Mouse (Mus musculus) forebrain, embryonic 16.5 days (tissue): ENCODE data around the gene Gm853. TPM values are rescaled to one million over a fixed set of nuclear protein-coding genes. Genes with fewer than 3 reads are reported as not detected.
"Not testable (repeated sequence)": the region's sequence is repeated elsewhere in the genome, so short reads cannot be mapped to it uniquely, and the experiment has no call there.

ENCODE experiments used
- ATAC-seq: fragments of 200-750 bp; cut with Nextera tagmentation; 2 replicates; pipeline ENCODE4 v1.8.0; 2017; ENCODE audit warnings: mild to moderate bottlenecking, moderate library complexity
- H3K27ac ChIP-seq: fragments of 300-500 bp; sonication (generic); 2 replicates; pipeline ENCODE4 v1.5.1; 2014; ENCODE audit warnings: low read length, control low read depth
- H3K27me3 ChIP-seq: fragments of 300-500 bp; sonication (generic); replicated peaks from 2 replicates; pipeline ENCODE4 v1.6.1; 2014; ENCODE audit warnings: low read length; ENCODE audit not compliant: control insufficient read depth, insufficient read depth
- H3K36me3 ChIP-seq: fragments of 300-500 bp; sonication (generic); 2 replicates; pipeline ENCODE4 v1.6.1; 2014; ENCODE audit not compliant: control insufficient read depth, insufficient read depth
- H3K4me1 ChIP-seq: fragments of 300-500 bp; sonication (generic); replicated peaks from 2 replicates; pipeline ENCODE4 v1.6.1; 2014; ENCODE audit warnings: low read length; ENCODE audit not compliant: control insufficient read depth, insufficient read depth
- H3K4me2 ChIP-seq: fragments of 300-500 bp; sonication (generic); 2 replicates; pipeline ENCODE4 v1.6.1; 2014; ENCODE audit warnings: mild to moderate bottlenecking, low read length, control low read depth
- H3K4me3 ChIP-seq: fragments of 300-500 bp; sonication (generic); replicated peaks from 2 replicates; pipeline ENCODE4 v1.5.1; 2014; ENCODE audit warnings: mild to moderate bottlenecking, low read length, control low read depth
- H3K9ac ChIP-seq: fragments of 300-500 bp; sonication (generic); replicated peaks from 2 replicates; pipeline ENCODE4 v1.6.1; 2014; ENCODE audit warnings: low read depth, low read length, control low read depth
- H3K9me3 ChIP-seq: fragments of 300-500 bp; sonication (generic); 2 replicates; pipeline ENCODE4 v1.6.1; 2016; ENCODE audit warnings: low read length; ENCODE audit not compliant: control insufficient read depth
- WGBS: fragments of 180-500 bp; shearing (Covaris S2); extraction: QIAGEN DNeasy Blood & Tissue Kit; methylation state at CpG from one replicate; pipeline ENCODE4 v1.1.7; 2014; 5-methylcytosine and 5-hydroxymethylcytosine counted together
- polyA plus RNA-seq: library from polyadenylated mRNA; unstranded; fragments of >200 nt; fragmentation: Nextera tagmentation; extraction: Ambion mirVana; gene quantifications from 2 replicates; pipeline ENCODE4 v1.2.1, GENCODE M21; 2015

Gene Gm853
- polyA plus RNA-seq, 1 experiment from 2014 or later = 0.09 TPM

- peaks cover 22% of the 10 kb centered on the region for H3K36me3 ChIP-seq
- WGBS = 73% methylated on average over 8 of the region's 8 CpGs
- H3K4me1 ChIP-seq = no peaks in the 10 kb centered on the region
These were observed 30.4 kb upstream of the Gm853 start for GRCm38 (mm10) chr4:130252441-130253157.

GRCm38 (mm10) chr4:130251763-130252162, 29.6 kb upstream of the Gm853 start:
- no peak overlapping the region for H3K4me2 ChIP-seq
- H3K27me3 ChIP-seq = no peaks in the 10 kb centered on the region
- 51% methylated on average over 3 of the region's 3 CpGs for WGBS
- no peak overlapping the region for H3K27ac ChIP-seq
- H3K36me3 ChIP-seq = peaks cover 21% of the 10 kb centered on the region
- H3K9me3 ChIP-seq = no peaks in the 10 kb centered on the region
- H3K4me1 ChIP-seq = no peaks in the 10 kb centered on the region
- H3K9ac ChIP-seq = no peak overlapping the region
- no peak for ATAC-seq
- no peak overlapping the region for H3K4me3 ChIP-seq

More at GRCm38 (mm10) chr4:130252441-130253157, 30.4 kb upstream of the Gm853 start:
- Histone ChIP-seq H3K9ac (no peak overlapping the region), H3K4me3 (no peak overlapping the region), H3K27ac (no peak overlapping the region), H3K4me2 (no peak overlapping the region), H3K9me3 (no peaks in the 10 kb centered on the region), H3K27me3 (no peaks in the 10 kb centered on the region)
- ATAC-seq = no peak

GRCm38 (mm10) chr4:130251172-130251705, 29.0 kb upstream of the Gm853 start:
- Histone ChIP-seq H3K4me3 (no peak overlapping the region), H3K36me3 (peaks cover 19% of the 10 kb centered on the region), H3K9me3 (no peaks in the 10 kb centered on the region), H3K4me1 (no peaks in the 10 kb centered on the region), H3K4me2 (no peak overlapping the region), H3K27ac (no peak overlapping the region), H3K9ac (no peak overlapping the region), H3K27me3 (no peaks in the 10 kb centered on the region)
- 56% methylated on average over 7 of the region's 7 CpGs for WGBS
- no peak for ATAC-seq

GRCm38 (mm10) chr4:130248636-130249035, 26.4 kb upstream of the Gm853 start:
- Histone ChIP-seq H3K4me3 (no peak overlapping the region), H3K36me3 (0 out of 2 replicates have a peak, but pooled peaks cover 6% of the 10 kb centered on the region), H3K27ac (no peak overlapping the region; the same call in 1 of the 2 replicates), H3K9me3 (no peaks in the 10 kb centered on the region), H3K4me1 (no peaks in the 10 kb centered on the region), H3K4me2 (no peak overlapping the region), H3K27me3 (no peaks in the 10 kb centered on the region), H3K9ac (no peak overlapping the region)
- WGBS = 32% methylated on average over 3 of the region's 3 CpGs
- ATAC-seq = peak; percentile 57

- no peaks in the 10 kb centered on the region for H3K27me3 ChIP-seq
- H3K4me1 ChIP-seq = no peaks in the 10 kb centered on the region
- 0 out of 2 replicates have a peak, but pooled peaks cover 4% of the 10 kb centered on the region for H3K36me3 ChIP-seq
- no peak overlapping the region for H3K4me2 ChIP-seq
- no peaks in the 10 kb centered on the region for H3K9me3 ChIP-seq
- no peak overlapping the region for H3K9ac ChIP-seq
- no peak overlapping the region for H3K4me3 ChIP-seq
- H3K27ac ChIP-seq = no peak overlapping the region
- 0 out of 2 replicates have a peak, but pooled peaks have one; percentile 28 for ATAC-seq
- 3% methylated on average over 6 of the region's 6 CpGs for WGBS
These were observed 23.9 kb upstream of the Gm853 start for GRCm38 (mm10) chr4:130246132-130246531.

GRCm38 (mm10) chr4:130244749-130245148, 22.5 kb upstream of the Gm853 start:
- no peak for ATAC-seq
- Histone ChIP-seq H3K27me3 (no peaks in the 10 kb centered on the region), H3K9me3 (no peaks in the 10 kb centered on the region), H3K4me3 (no peak overlapping the region), H3K9ac (no peak overlapping the region), H3K4me1 (no peaks in the 10 kb centered on the region), H3K36me3 (no peaks in the 10 kb centered on the region), H3K4me2 (no peak overlapping the region), H3K27ac (no peak overlapping the region)
- WGBS = 83% methylated on average over 8 of the region's 8 CpGs

GRCm38 (mm10) chr4:130243621-130244020, 21.4 kb upstream of the Gm853 start:
- H3K36me3 ChIP-seq, H3K9ac ChIP-seq, H3K27me3 ChIP-seq, H3K4me2 ChIP-seq, H3K9me3 ChIP-seq, H3K27ac ChIP-seq, H3K4me3 ChIP-seq, H3K4me1 ChIP-seq, ATAC-seq: not testable (repeated sequence)
- 69% methylated on average over 1 of the region's 1 CpGs for WGBS

GRCm38 (mm10) chr4:130242956-130243355, 20.8 kb upstream of the Gm853 start:
- no peak overlapping the region for H3K9ac ChIP-seq
- H3K4me3 ChIP-seq = no peak overlapping the region
- 93% methylated on average over 5 of the region's 5 CpGs for WGBS
- H3K27me3 ChIP-seq = no peaks in the 10 kb centered on the region
- no peak for ATAC-seq
- H3K27ac ChIP-seq = no peak overlapping the region
- H3K9me3 ChIP-seq = no peaks in the 10 kb centered on the region
- H3K4me1 ChIP-seq = no peaks in the 10 kb centered on the region
- no peak overlapping the region for H3K4me2 ChIP-seq
- no peaks in the 10 kb centered on the region for H3K36me3 ChIP-seq

GRCm38 (mm10) chr4:130240695-130241094, 18.5 kb upstream of the Gm853 start:
- WGBS = 39% methylated on average over 5 of the region's 5 CpGs
- Histone ChIP-seq H3K4me3 (no peak overlapping the region), H3K36me3 (no peaks in the 10 kb centered on the region), H3K4me1 (no peaks in the 10 kb centered on the region), H3K27me3 (no peaks in the 10 kb centered on the region), H3K9ac (no peak overlapping the region), H3K9me3 (no peaks in the 10 kb centered on the region), H3K27ac (no peak overlapping the region), H3K4me2 (no peak overlapping the region)
- no peak for ATAC-seq
